ENCODE assay signal across 11 mouse cellular contexts in genomic region chr4:127970901-127971868, GRCm38 (mm10). TPM values are rescaled to one million over a fixed set of nuclear protein-coding genes. Genes with fewer than 3 reads are reported as not detected.
DNase-seq lines count a peak whose midpoint lies in the region; ATAC-seq lines count a peak whose summit lies in the region.
"Had no signal": no experiment of that assay in that cellular context is flagged by ENCODE, and none has a peak within 500 bp of the region (broad histone marks: within the 10 kb centered on the region; RNA-seq: fewer than 3 reads in every experiment).

CK137956 (minus strand) TSS chr4:127970951.

- 0 out of 2 replicates have a peak, but pooled peaks have one; percentile 12 for ATAC-seq in forebrain, embryonic 11.5 days (replicated peaks; ENCODE audit: low FRiP score)
- no peak for ATAC-seq in liver, embryonic 11.5 days (replicated peaks; ENCODE audit: low FRiP score)

- DNase-seq in left cerebral cortex, postnatal 4 days = peak; percentile 43
- DNase-seq in left cerebral cortex, postnatal 25 days (ENCODE audit: low spot score in 2 of 2) = no peak
- peak; percentile 62 for DNase-seq in forebrain, embryonic 11.5 days (ENCODE audit: low spot score)
- peak; percentile 19 for DNase-seq in mesoderm, embryonic 11.5 days (ENCODE audit: low read depth, low spot score)
- DNase-seq in retina, postnatal 1 day = peak; percentile 40
- DNase-seq in thymus, adult 18-20 months = no peak
- DNase-seq in liver, embryonic 11.5 days (ENCODE audit: low spot score) = no peak
- DNase-seq in heart, postnatal 25 days (ENCODE audit: low spot score) = no peak
- DNase-seq: lung, adult 2 months had no signal

- 3% methylated on average over 39 of the region's 39 CpGs for WGBS in forebrain, embryonic 11.5 days
- 4% methylated on average over 39 of the region's 39 CpGs for WGBS in liver, embryonic 11.5 days

- H3K4me3 ChIP-seq in forebrain, embryonic 11.5 days (ENCODE audit: low read depth, low read length) = no peak within 1 kb of the TSS
- H3K4me3 ChIP-seq in liver, embryonic 11.5 days (ENCODE audit: low read depth, low read length) = no peak within 1 kb of the TSS
- H3K4me3 ChIP-seq: stomach, embryonic 15.5 days had no signal

- intact Hi-C loops in left cerebral cortex, postnatal 4 days (cut with DNase I) = no loop called here
- intact Hi-C loops in left cerebral cortex, postnatal 25 days (cut with DNase I) = no loop called here
- intact Hi-C loops in heart, postnatal 25 days (cut with DNase I) = no loop called here

- no peak within 1 kb of the TSS for H3K9ac ChIP-seq in forebrain, embryonic 11.5 days (ENCODE audit: low read length)
- no peak within 1 kb of the TSS for H3K9ac ChIP-seq in liver, embryonic 11.5 days (ENCODE audit: low read depth, low read length)
- H3K9ac ChIP-seq: stomach, embryonic 15.5 days had no signal

- no peaks in the 10 kb centered on the region for H3K9me3 ChIP-seq in forebrain, embryonic 11.5 days (ENCODE audit: control insufficient read depth, low read length)
- H3K9me3 ChIP-seq in liver, embryonic 11.5 days (ENCODE audit: control insufficient read depth, low read length) = no peaks in the 10 kb centered on the region
- H3K9me3 ChIP-seq: stomach, embryonic 15.5 days had no signal

- no peaks in the 10 kb centered on the region for H3K36me3 ChIP-seq in forebrain, embryonic 11.5 days (ENCODE audit: control insufficient read depth, insufficient read depth, low read length)
- H3K36me3 ChIP-seq in liver, embryonic 11.5 days (ENCODE audit: control insufficient read depth, insufficient read depth, low read length) = no peaks in the 10 kb centered on the region
- H3K36me3 ChIP-seq: stomach, embryonic 15.5 days had no signal

- H3K27me3 ChIP-seq in forebrain, embryonic 11.5 days (ENCODE audit: control insufficient read depth, insufficient read depth, low read length) = peaks cover 21% of the 10 kb centered on the region
- peaks cover 31% of the 10 kb centered on the region for H3K27me3 ChIP-seq in liver, embryonic 11.5 days (replicated peaks; ENCODE audit: control insufficient read depth, insufficient read depth, low read length)

- H3K27ac ChIP-seq in forebrain, embryonic 11.5 days (ENCODE audit: low read depth, low read length) = no peak within 1 kb of the TSS
- no peak within 1 kb of the TSS for H3K27ac ChIP-seq in liver, embryonic 11.5 days (ENCODE audit: low read depth, low read length)
- H3K27ac ChIP-seq: stomach, embryonic 15.5 days had no signal

- H3K4me1 ChIP-seq in forebrain, embryonic 11.5 days (replicated peaks; ENCODE audit: control insufficient read depth, insufficient read depth, low read length) = no peaks in the 10 kb centered on the region
- no peaks in the 10 kb centered on the region for H3K4me1 ChIP-seq in liver, embryonic 11.5 days (replicated peaks; ENCODE audit: control insufficient read depth, insufficient read depth, low read length)
- H3K4me1 ChIP-seq: stomach, embryonic 15.5 days had no signal

- H3K4me2 ChIP-seq in forebrain, embryonic 11.5 days (ENCODE audit: low read depth, low read length, severe bottlenecking) = 0 out of 2 replicates have a peak within 1 kb of the TSS, but pooled peaks have one; percentile 15
- no peak within 1 kb of the TSS for H3K4me2 ChIP-seq in liver, embryonic 11.5 days
- H3K4me2 ChIP-seq: stomach, embryonic 15.5 days had no signal

RNA-seq across cellular contexts. Expression of gene CK137956, which starts in this region (rescaled TPM):
- total RNA-seq in left cerebral cortex, postnatal 4 days (2021) = 1 to 10 TPM; 3.6 to 3.9 TPM
- 1 to 10 TPM; 1.6 TPM for total RNA-seq in left cerebral cortex, postnatal 25 days (2021)
- 0.13 and 0.27 TPM in 2 replicates for polyA plus RNA-seq in forebrain, embryonic 11.5 days (2014; fragmentation: Nextera tagmentation; extraction: Ambion mirVana)
- not detected in 2 replicates for polyA plus RNA-seq in liver, embryonic 11.5 days (2014; fragmentation: Nextera tagmentation; extraction: Ambion mirVana)
- total RNA-seq in heart, postnatal 25 days (2021) = not detected
- polyA plus RNA-seq: heart, postnatal 0 days; lung, adult 2 months; stomach, embryonic 15.5 days had no signal

Comparison
In these comparisons a context has a peak if more than half of its experiments do, and no peak if none do; other contexts are left out.
1. DNase-seq: peak in left cerebral cortex, postnatal 4 days (single experiment), mesoderm, embryonic 11.5 days (single experiment) and retina, postnatal 1 day (single experiment); none in left cerebral cortex, postnatal 25 days (0 of 2), thymus, adult 18-20 months (0 of 2), liver, embryonic 11.5 days (single experiment) and heart, postnatal 25 days (single experiment).
2. Peak in DNase-seq, ATAC-seq and H3K4me2 ChIP-seq in forebrain, embryonic 11.5 days; RNA of the gene not detected or under 1 TPM.